In genomic region chr14:25456666-25457433, GRCm38 (mm10) we compare ENCODE assay signal across 8 mouse cellular contexts. TPM values are rescaled to one million over a fixed set of nuclear protein-coding genes. Genes with fewer than 3 reads are reported as not detected.
DNase-seq lines count a peak whose midpoint lies in the region; ATAC-seq and TF ChIP-seq lines count a peak whose summit lies in the region.

No protein-coding gene starts in this region.

- peaks cover 7% of the 10 kb centered on the region for H3K4me1 ChIP-seq in heart, adult 2 months (ENCODE audit: control insufficient read depth, insufficient read depth, low read length)
- peaks cover 5% of the 10 kb centered on the region for H3K4me1 ChIP-seq in bone marrow macrophage, adult 2 months (ENCODE audit: control insufficient read depth, insufficient read depth, low read length)
- H3K4me1 ChIP-seq in heart, embryonic 12.5 days (replicated peaks) = peaks cover 59% of the 10 kb centered on the region

- intact Hi-C loops in heart, adult 2 months (cut with DNase I) = loop anchor here (2.0 to 5.0 kb wide), 4 partner anchors 230 to 955 kb away; no protein-coding TSS in a partner anchor
- intact Hi-C loops in gastrocnemius, postnatal 14 days (cut with DNase I; ENCODE audit: low total_unique reads) = loop anchor here (10.0 kb wide), 1 partner anchor 342 kb away; no protein-coding TSS in a partner anchor

- no peaks in the 10 kb centered on the region for H3K36me3 ChIP-seq in heart, adult 2 months (ENCODE audit: control insufficient read depth, insufficient read depth, low read length)
- H3K36me3 ChIP-seq in heart, embryonic 12.5 days = no peaks in the 10 kb centered on the region

- TF ChIP-seq POLR2A in heart, adult 2 months (IDR thresholded peaks at IDR 0.05; ENCODE audit: insufficient read depth, low read depth, low read length) = no peak
- TF ChIP-seq POLR2A in bone marrow macrophage, adult 2 months (IDR thresholded peaks at IDR 0.05; ENCODE audit: borderline replicate concordance, low read depth, low read length) = no peak

- peak overlapping the region; percentile 88 for H3K4me3 ChIP-seq in heart, adult 2 months
- peak overlapping the region; percentile 81 for H3K4me3 ChIP-seq in bone marrow macrophage, adult 2 months (ENCODE audit: insufficient read depth, low read length)
- H3K4me3 ChIP-seq in heart, embryonic 12.5 days = peak overlapping the region; percentile 79

- no peaks in the 10 kb centered on the region for H3K27me3 ChIP-seq in heart, adult 2 months (ENCODE audit: control insufficient read depth, insufficient read depth, low read length)
- H3K27me3 ChIP-seq in heart, embryonic 12.5 days (replicated peaks) = no peaks in the 10 kb centered on the region

- peak; percentile 32 for TF ChIP-seq CTCF in heart, adult 2 months (IDR thresholded peaks at IDR 0.05)
- TF ChIP-seq CTCF in bone marrow macrophage, adult 2 months (IDR thresholded peaks at IDR 0.05; ENCODE audit: low read depth, low read length) = no peak

- H3K9me3 ChIP-seq in heart, embryonic 12.5 days (replicated peaks) = no peaks in the 10 kb centered on the region

- H3K79me2 ChIP-seq in heart, adult 2 months (replicated peaks; ENCODE audit: control insufficient read depth, insufficient read depth, low read length) = no peaks in the 10 kb centered on the region

- 10% methylated on average over 17 of the region's 17 CpGs for WGBS in heart, adult 2 months
- 1% methylated on average over 17 of the region's 17 CpGs for WGBS in heart, embryonic 12.5 days

- peak overlapping the region; percentile 68 for H3K9ac ChIP-seq in heart, adult 2 months (ENCODE audit: low read depth, low read length)
- peak overlapping the region; percentile 81 for H3K9ac ChIP-seq in heart, embryonic 12.5 days

- H3K27ac ChIP-seq in heart, adult 2 months = peak overlapping the region; percentile 97
- no peak overlapping the region for H3K27ac ChIP-seq in bone marrow macrophage, adult 2 months (ENCODE audit: insufficient read depth, low read depth, low read length)
- H3K27ac ChIP-seq in heart, embryonic 12.5 days (ENCODE audit: poor library complexity, severe bottlenecking) = peak overlapping the region; percentile 91

- peak in 1 of 2 experiments; percentile 46 for DNase-seq in heart, adult 2 months
- DNase-seq in heart, adult 8-10 months (ENCODE audit: low spot score) = no peak
- peak; percentile 57 to 60 for DNase-seq in kidney, postnatal 36 days
- DNase-seq in neural tube, embryonic 10.5 days (ENCODE audit: extremely low spot score, low spot score) = peak; percentile 67
- no peak for DNase-seq in gastrocnemius, postnatal 14 days
- DNase-seq in layer of hippocampus, postnatal 14 days (ENCODE audit: low spot score in 2 of 2) = no peak

- no peak; the same call in 1 of the 2 replicates for ATAC-seq in heart, embryonic 12.5 days (ENCODE audit: insufficient number of reproducible peaks, low FRiP score)

- TF ChIP-seq EP300 in heart, adult 2 months (IDR thresholded peaks at IDR 0.05; ENCODE audit: insufficient read depth, low read depth, low read length) = no peak

- peak overlapping the region; percentile 91 for H3K4me2 ChIP-seq in heart, embryonic 12.5 days

RNA-seq across cellular contexts. Expression of gene Zmiz1, which starts 2.1 kb away (rescaled TPM):
- total RNA-seq in heart, adult 2 months (2021) = 10 to 100 TPM; 40.7 to 42.0 TPM
- 21.8 and 27.1 TPM in 2 replicates for polyA plus RNA-seq in heart, adult 2 months (2012; rRNA removed)
- 10 to 100 TPM; 34.7 to 44.1 (median 40.4) TPM for total RNA-seq in heart, adult 8-10 months (2022)
- polyA plus RNA-seq in bone marrow macrophage, adult 2 months (2012; ENCODE audit: insufficient read depth, insufficient read length, missing spikeins) = 78.1 and 99.2 TPM in 2 replicates
- polyA plus RNA-seq in heart, embryonic 12.5 days (2016; fragmentation: Nextera tagmentation; extraction: Ambion mirVana) = 34.2 and 41.4 TPM in 2 replicates
- total RNA-seq in gastrocnemius, postnatal 14 days (2021) = 10 to 100 TPM; 30.3 to 36.0 TPM
- total RNA-seq in layer of hippocampus, postnatal 14 days (2021) = 100 to 1,000 TPM; 104 to 105 TPM

Comparison
In these comparisons a context has a peak if more than half of its experiments do, and no peak if none do; other contexts are left out.
1. DNase-seq: peak in kidney, postnatal 36 days (2 of 2) and neural tube, embryonic 10.5 days (single experiment); none in heart, adult 8-10 months (single experiment), gastrocnemius, postnatal 14 days (single experiment) and layer of hippocampus, postnatal 14 days (0 of 2).
2. Peak in every context shown above with its lines, with median percentiles within 50 percentile points of each other: H3K4me3 ChIP-seq.